Mouse (Mus musculus) forebrain, embryonic 12.5 days (tissue): ENCODE data around the gene Gm28047. TPM values are rescaled to one million over a fixed set of nuclear protein-coding genes. Genes with fewer than 3 reads are reported as not detected.
A peak's percentile ranks its signal among the peaks of the same experiment; 100 is the strongest.
"Not testable (repeated sequence)": the region's sequence is repeated elsewhere in the genome, so short reads cannot be mapped to it uniquely, and the experiment has no call there.

ENCODE experiments used
- ATAC-seq: fragments of 200-750 bp; cut with Nextera tagmentation; 2 replicates; pipeline ENCODE4 v1.8.0; 2017; ENCODE audit warnings: moderate TSS enrichment; ENCODE audit not compliant: low FRiP score
- H3K27ac ChIP-seq: fragments of 300-500 bp; sonication (generic); 2 replicates; pipeline ENCODE4 v1.5.1; 2016; ENCODE audit warnings: mild to moderate bottlenecking
- H3K27me3 ChIP-seq: fragments of 300-500 bp; sonication (generic); 2 replicates; pipeline ENCODE4 v1.6.1; 2016; ENCODE audit warnings: mild to moderate bottlenecking
- H3K36me3 ChIP-seq: fragments of 300-500 bp; sonication (generic); replicated peaks from 2 replicates; pipeline ENCODE4 v1.6.1; 2016; ENCODE audit warnings: mild to moderate bottlenecking
- H3K4me1 ChIP-seq: fragments of 300-500 bp; sonication (generic); 2 replicates; pipeline ENCODE4 v1.6.1; 2016
- H3K4me2 ChIP-seq: fragments of 300-500 bp; sonication (generic); 2 replicates; pipeline ENCODE4 v1.6.1; 2016; ENCODE audit warnings: mild to moderate bottlenecking, moderate library complexity
- H3K4me3 ChIP-seq: fragments of 300-500 bp; sonication (generic); replicated peaks from 2 replicates; pipeline ENCODE4 v1.5.1; 2016; ENCODE audit warnings: mild to moderate bottlenecking
- H3K9ac ChIP-seq: fragments of 300-500 bp; sonication (generic); 2 replicates; pipeline ENCODE4 v1.6.1; 2016; ENCODE audit warnings: mild to moderate bottlenecking
- H3K9me3 ChIP-seq: fragments of 300-500 bp; sonication (generic); 2 replicates; pipeline ENCODE4 v1.6.1; 2016
- WGBS: fragments of 180-500 bp; shearing (Covaris S2); methylation state at CpG from one replicate; pipeline ENCODE4 v1.1.7; 2016; 5-methylcytosine and 5-hydroxymethylcytosine counted together
- polyA plus RNA-seq: library from polyadenylated mRNA; unstranded; fragments of >200 nt; fragmentation: Nextera tagmentation; extraction: Ambion mirVana; gene quantifications from 2 replicates; pipeline ENCODE4 v1.2.1, GENCODE M21; 2016

Gm28047 gene
- polyA plus RNA-seq = 0.40 TPM in 1 of 2 replicates, not detected in the other

DNA sequence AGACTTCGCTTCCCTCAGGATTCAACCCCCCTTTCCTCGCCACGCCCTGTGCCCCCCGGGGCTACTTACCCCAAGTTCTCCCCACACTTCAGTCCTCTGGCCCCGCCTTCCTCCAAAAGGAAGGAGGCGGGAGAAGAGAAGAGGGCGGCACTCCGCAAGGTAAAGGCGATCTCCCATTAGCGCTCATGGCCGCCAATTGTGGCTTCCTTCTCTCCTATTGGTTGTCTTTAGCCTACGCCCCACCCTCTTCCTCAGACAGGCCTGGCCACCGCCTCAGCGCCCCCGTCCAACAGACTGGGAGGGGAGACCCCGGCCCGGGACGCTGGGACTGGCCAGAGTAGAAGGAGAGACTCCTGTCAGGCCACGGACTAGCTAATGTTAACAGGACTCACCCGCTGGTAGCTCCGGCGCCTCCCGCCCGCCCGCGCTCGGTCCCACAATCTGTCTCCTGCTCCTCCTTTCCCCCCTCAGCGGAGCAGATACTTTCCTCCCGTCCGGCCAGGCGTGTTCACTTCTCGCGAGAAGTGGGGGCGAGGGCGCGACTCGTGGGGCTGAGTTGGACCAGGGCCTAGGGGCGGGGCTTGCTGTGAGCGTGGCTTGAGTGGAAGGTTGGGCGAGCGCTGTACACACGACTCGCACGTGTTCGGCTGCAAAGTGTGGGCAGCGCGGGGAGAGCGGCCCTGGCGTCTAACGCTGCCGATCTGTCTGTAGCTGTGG is at the start of gene Gm28047, which contains the start of gene Atf7:
Gene Gm28047 (minus strand): TSS at position 98 of the 717 bp plus-strand sequence.
Gene Atf7 (minus strand): TSS at position 495 of the 717 bp plus-strand sequence.
- ATAC-seq = peak; percentile 100
- H3K9ac ChIP-seq = peak within 1 kb of the TSS; percentile 73
- H3K4me1 ChIP-seq = peaks cover 19% of the 10 kb centered on the region
- H3K9me3 ChIP-seq = no peaks in the 10 kb centered on the region
- under 1% methylated on average over 46 of the region's 51 CpGs for WGBS
- H3K27me3 ChIP-seq = 0 out of 2 replicates have a peak, but pooled peaks cover 3% of the 10 kb centered on the region
- H3K36me3 ChIP-seq = no peaks in the 10 kb centered on the region
- peak within 1 kb of the TSS; percentile 95 for H3K27ac ChIP-seq
- H3K4me3 ChIP-seq = peak within 1 kb of the TSS; percentile 64
- H3K4me2 ChIP-seq = peak within 1 kb of the TSS; percentile 85

DNA sequence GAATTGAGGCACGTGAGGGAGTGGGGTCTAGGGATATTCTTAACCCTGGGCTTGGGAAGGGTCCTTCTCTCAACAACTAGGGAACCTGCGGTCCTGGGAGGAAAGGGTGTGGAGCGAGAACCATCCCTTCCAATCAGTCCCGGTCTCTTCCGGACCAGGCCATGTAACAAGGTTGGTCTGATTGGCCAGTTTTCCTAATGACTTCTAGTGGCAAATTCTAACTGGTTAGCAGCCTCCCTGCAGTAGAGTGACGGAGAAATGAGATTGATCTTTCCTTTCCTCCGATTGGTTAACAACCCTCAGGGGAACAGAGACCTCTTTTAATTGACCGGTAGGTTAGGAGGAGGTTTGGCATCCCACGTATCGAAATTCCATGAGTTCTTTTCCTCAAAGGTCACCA is 48.7 kb upstream of the Gm28047 start:
- H3K9me3 ChIP-seq = no peaks in the 10 kb centered on the region
- H3K36me3 ChIP-seq = peaks cover 5% of the 10 kb centered on the region; the same call in 1 of the 2 replicates
- ATAC-seq = peak; percentile 63
- H3K9ac ChIP-seq = no peak overlapping the region
- WGBS = 2% methylated on average over 10 of the region's 10 CpGs
- H3K4me2 ChIP-seq = peak overlapping the region; percentile 78
- peaks cover 36% of the 10 kb centered on the region for H3K4me1 ChIP-seq
- H3K4me3 ChIP-seq = 0 out of 2 replicates have a peak overlapping the region, but pooled peaks have one; percentile 10
- H3K27ac ChIP-seq = peak overlapping the region; percentile 75
- H3K27me3 ChIP-seq = no peaks in the 10 kb centered on the region

DNA sequence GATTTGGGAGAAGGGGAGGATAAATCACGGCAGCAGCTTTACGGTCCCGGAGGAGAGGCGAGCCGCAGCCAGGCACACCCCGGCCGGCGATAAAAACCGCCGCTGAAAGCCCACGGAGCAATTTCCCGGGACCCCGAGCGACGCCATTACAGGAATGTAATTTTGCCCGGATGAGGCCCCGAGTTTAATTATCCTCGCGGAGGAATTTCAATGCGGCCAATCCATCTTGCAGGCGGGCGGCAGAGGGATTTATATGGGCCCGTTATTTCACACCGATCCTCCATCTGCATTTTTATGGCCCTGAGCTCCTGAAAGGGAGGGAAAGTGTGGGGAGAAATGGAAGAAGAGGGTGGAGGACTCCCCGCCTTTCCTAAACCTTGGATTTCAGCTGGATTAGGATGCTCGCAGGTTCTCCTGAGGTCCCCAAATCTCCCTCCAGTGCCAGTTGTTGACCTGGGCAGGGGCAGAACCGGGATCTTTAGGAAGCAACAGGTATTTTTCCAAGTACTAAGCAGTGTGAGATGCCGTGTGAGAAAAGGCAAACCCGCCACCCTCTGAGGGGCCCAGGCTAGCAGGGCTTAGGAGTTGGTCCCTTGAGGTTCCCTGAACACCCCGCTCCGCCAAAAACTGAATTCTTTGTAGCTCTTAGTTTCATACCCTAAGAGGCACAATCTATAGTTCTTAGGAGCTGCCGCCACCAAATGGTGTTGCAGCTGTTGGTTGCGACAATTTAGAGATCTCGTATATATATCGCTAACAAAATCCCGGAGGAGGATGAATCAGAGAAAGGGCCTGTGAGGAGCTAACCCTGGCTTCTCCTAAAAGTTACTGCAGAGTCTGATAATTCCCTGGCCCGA is 47.6 kb upstream of the Gm28047 start, which contains the start of gene Atp5g2:
Gene Atp5g2 (minus strand): TSS at position 138 of the 857 bp plus-strand sequence.
- ATAC-seq = no peak; the same call in 1 of the 2 replicates
- peak within 1 kb of the TSS; percentile 99 for H3K27ac ChIP-seq
- peak within 1 kb of the TSS; percentile 47 for H3K4me3 ChIP-seq
- H3K27me3 ChIP-seq = no peaks in the 10 kb centered on the region
- H3K36me3 ChIP-seq = peaks cover 13% of the 10 kb centered on the region
- peak within 1 kb of the TSS; percentile 74 for H3K9ac ChIP-seq
- 2% methylated on average over 37 of the region's 37 CpGs for WGBS
- H3K9me3 ChIP-seq = no peaks in the 10 kb centered on the region
- H3K4me1 ChIP-seq = peaks cover 36% of the 10 kb centered on the region
- H3K4me2 ChIP-seq = peak within 1 kb of the TSS; percentile 78

DNA sequence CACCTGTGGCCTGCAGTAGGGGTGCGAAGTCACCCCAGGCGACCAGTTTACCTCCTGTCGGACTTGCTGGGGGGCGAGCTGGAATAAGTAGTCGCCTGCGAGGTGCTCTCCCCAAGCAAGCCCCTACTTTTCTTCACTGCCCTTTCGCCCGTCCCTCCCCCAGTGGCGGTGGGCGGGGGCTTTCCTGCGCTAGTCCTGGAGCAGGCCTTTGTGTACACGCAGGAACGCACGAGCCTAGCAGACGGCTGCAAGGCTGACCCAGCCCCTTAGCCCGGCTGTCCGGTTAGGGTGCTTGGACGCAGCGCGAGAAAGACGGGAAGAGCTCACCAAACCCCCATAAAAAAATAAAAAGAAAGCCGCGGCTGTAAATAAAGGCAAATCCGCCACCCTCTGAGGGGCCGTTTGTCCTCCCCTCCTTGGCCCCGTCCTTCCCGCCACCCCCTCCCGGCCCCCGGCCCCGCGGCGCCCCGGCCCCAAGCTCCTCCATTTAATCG is 46.9 kb upstream of the Gm28047 start:
- Histone ChIP-seq H3K4me2 (peak overlapping the region; percentile 78), H3K27ac (peak overlapping the region; percentile 99), H3K9me3 (no peaks in the 10 kb centered on the region), H3K27me3 (no peaks in the 10 kb centered on the region), H3K4me1 (peaks cover 36% of the 10 kb centered on the region), H3K9ac (peak overlapping the region; percentile 74), H3K4me3 (peak overlapping the region; percentile 47), H3K36me3 (peaks cover 20% of the 10 kb centered on the region)
- WGBS = 1% methylated on average over 34 of the region's 34 CpGs
- peak; percentile 70 for ATAC-seq

DNA sequence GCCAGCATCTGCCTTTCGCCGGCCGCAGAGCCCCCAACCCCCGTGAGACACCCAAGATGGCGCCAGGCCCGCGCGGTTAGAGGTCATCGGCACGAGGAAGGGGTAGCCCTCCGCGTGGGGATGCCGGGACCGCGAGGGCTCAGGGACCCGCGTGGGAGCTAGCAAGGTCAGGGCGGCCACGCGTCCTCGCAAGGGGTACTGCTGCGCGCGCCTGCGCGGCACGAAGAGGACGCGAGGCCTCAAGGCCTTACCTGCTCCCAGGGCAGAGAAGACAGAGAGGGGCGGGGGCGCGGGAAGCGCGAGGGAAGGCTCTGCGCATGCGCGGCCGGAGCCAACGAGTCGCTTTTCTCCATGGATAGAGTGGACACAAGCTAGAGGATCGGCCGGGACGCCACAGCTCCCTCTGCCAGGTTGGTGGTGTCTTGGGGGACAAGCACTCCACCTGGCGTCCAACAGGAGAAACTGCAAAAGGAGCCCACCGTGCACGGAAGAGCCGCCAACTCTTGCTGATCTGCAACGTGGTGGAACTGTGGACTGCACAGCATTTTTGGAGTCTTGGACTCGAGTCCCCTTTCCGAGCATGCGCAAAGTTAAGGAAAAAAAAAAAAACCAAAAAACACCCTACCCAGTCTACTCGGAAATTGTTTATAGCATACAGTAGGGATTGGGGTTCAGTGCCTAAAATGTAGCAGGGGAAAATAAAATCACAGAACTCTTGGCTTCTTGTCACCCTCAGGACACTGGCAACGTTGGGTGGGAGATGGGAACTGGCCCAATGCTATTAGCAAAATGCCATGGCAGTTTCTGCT is 46.1 kb upstream of the Gm28047 start:
- H3K4me3 ChIP-seq = peak overlapping the region; percentile 75
- peaks cover 36% of the 10 kb centered on the region for H3K4me1 ChIP-seq
- ATAC-seq = peak; percentile 91
- H3K9ac ChIP-seq = peak overlapping the region; percentile 96
- peak overlapping the region; percentile 79 for H3K4me2 ChIP-seq
- H3K27ac ChIP-seq = peak overlapping the region; percentile 99
- no peaks in the 10 kb centered on the region for H3K9me3 ChIP-seq
- under 1% methylated on average over 53 of the region's 53 CpGs for WGBS
- no peaks in the 10 kb centered on the region for H3K27me3 ChIP-seq
- peaks cover 28% of the 10 kb centered on the region for H3K36me3 ChIP-seq

DNA sequence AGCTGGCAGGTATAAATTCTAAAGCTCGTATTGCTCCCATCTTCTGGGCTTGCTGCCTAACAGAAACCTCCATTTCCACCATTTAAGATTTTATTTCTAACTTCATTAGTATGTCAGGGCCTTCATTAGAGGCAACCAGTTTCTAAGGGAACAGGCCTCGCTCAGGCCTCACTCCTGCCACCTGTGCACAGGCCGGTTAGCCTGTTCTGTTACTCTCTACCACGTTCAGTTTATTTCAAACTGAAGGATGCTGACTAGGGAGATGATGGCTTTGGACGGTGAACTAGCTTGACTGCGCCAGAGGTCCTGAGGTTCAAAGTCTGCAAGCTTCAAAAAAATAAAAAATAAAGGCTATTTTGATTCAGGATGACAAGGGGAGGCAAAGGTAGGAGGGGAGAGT is 45.4 kb upstream of the Gm28047 start:
- peak overlapping the region; percentile 96 for H3K9ac ChIP-seq
- no peaks in the 10 kb centered on the region for H3K9me3 ChIP-seq
- H3K4me2 ChIP-seq = peak overlapping the region; percentile 79
- H3K4me1 ChIP-seq = peaks cover 36% of the 10 kb centered on the region
- ATAC-seq = no peak
- WGBS = 16% methylated on average over 6 of the region's 6 CpGs
- H3K36me3 ChIP-seq = peaks cover 30% of the 10 kb centered on the region
- H3K4me3 ChIP-seq = peak overlapping the region; percentile 75
- H3K27ac ChIP-seq = peak overlapping the region; percentile 99
- no peaks in the 10 kb centered on the region for H3K27me3 ChIP-seq

DNA sequence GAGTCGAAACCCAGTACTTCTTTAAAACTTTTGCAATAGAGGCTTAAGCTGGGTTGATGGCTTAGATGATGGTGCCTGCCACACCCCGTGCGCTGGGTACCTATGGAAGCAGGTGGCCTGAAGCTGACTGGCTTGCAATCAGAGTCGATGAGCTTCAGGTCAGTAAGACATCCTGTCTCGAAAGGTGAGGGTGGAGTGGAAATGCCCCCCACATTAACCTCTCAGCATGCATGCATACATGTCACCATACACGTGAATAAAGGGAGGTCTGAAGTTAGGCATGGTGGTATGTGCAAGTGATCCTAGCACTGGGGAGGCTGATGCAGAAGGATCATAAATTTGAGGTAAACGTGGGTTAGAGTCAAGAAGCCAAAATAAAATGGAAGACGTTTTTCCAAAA is 44.7 kb upstream of the Gm28047 start:
- Histone ChIP-seq H3K27ac (no peak overlapping the region), H3K36me3 (peaks cover 37% of the 10 kb centered on the region), H3K9ac (peak overlapping the region; percentile 17; the same call in 1 of the 2 replicates), H3K4me3 (0 out of 2 replicates have a peak overlapping the region, but pooled peaks have one; percentile 7), H3K4me2 (peak overlapping the region; percentile 79), H3K4me1 (peaks cover 36% of the 10 kb centered on the region), H3K9me3 (no peaks in the 10 kb centered on the region), H3K27me3 (no peaks in the 10 kb centered on the region)
- ATAC-seq = no peak
- WGBS = 92% methylated on average over 8 of the region's 8 CpGs

DNA sequence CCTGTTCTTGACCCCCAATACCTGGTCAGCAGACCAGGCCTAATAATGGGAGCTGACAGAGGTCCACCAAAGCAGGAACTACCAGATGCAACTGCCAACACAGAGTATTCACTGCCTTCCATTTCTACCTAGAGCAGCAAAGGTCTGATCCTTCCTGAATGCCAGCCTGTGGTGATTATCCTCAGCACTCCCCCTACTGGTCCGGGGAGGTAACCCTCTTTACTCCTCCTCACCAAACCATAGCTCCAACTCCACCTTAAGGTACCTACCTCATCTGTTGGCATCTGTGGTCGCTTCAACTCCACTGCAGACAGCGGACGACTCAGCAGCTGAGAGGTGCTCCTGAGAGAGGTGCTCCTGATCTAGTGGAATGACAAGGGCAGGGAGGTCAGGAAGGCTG is 40.6 kb upstream of the Gm28047 start:
- ATAC-seq = no peak
- no peak overlapping the region for H3K4me3 ChIP-seq
- no peaks in the 10 kb centered on the region for H3K9me3 ChIP-seq
- no peaks in the 10 kb centered on the region for H3K27me3 ChIP-seq
- H3K4me1 ChIP-seq = peaks cover 11% of the 10 kb centered on the region
- 59% methylated on average over 4 of the region's 4 CpGs for WGBS
- peaks cover 73% of the 10 kb centered on the region for H3K36me3 ChIP-seq
- H3K9ac ChIP-seq = no peak overlapping the region
- no peak overlapping the region for H3K27ac ChIP-seq
- H3K4me2 ChIP-seq = no peak overlapping the region

DNA sequence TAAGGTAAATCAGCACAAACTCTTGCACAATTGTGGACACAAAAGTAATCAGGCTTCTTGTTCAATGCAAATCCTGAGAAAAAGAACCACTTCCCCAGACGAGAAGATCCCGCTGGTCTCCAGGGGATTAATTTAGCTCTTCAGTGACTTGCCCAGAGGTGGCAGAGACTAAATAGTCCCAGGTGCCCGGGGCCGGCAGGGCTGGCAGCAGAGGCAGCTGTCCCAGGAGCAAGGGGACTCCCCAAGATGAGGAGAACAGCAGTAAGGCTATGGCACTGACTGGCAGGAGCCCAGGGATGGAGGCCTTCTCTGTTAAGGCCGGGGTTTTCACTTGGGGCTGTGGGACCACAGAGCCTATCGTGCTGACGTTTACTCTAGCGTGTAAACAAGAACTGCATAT is 39.0 kb upstream of the Gm28047 start:
- Histone ChIP-seq H3K9ac (no peak overlapping the region), H3K4me3 (no peak overlapping the region), H3K27ac (no peak overlapping the region), H3K36me3 (peaks cover 82% of the 10 kb centered on the region), H3K9me3 (no peaks in the 10 kb centered on the region), H3K4me1 (no peaks in the 10 kb centered on the region), H3K4me2 (no peak overlapping the region), H3K27me3 (no peaks in the 10 kb centered on the region)
- no peak for ATAC-seq
- WGBS = 92% methylated on average over 8 of the region's 8 CpGs

DNA sequence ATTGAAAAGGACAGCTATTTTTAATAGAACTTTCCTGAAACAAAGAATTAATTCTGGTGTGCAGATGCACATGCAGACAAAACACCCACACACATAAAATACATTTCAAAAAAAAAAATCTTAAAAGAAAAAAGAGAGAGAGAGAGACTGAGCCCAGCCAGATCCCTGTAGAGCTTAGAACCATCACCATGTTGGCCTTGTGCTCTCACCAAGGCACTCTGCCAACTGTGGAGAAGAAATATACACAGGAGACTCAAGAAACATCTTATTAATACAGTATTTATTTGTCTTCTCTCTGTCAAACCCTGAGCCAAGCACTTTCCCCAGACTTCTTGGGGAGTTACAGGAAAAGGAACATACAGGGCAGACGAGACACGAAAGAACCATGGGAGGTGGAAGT is 37.7 kb upstream of the Gm28047 start:
- H3K36me3 ChIP-seq = peaks cover 72% of the 10 kb centered on the region
- H3K4me1 ChIP-seq, H3K4me3 ChIP-seq, H3K27me3 ChIP-seq, H3K9ac ChIP-seq, H3K27ac ChIP-seq, H3K9me3 ChIP-seq, H3K4me2 ChIP-seq, ATAC-seq: not testable (repeated sequence)
- 83% methylated on average over 1 of the region's 2 CpGs for WGBS

DNA sequence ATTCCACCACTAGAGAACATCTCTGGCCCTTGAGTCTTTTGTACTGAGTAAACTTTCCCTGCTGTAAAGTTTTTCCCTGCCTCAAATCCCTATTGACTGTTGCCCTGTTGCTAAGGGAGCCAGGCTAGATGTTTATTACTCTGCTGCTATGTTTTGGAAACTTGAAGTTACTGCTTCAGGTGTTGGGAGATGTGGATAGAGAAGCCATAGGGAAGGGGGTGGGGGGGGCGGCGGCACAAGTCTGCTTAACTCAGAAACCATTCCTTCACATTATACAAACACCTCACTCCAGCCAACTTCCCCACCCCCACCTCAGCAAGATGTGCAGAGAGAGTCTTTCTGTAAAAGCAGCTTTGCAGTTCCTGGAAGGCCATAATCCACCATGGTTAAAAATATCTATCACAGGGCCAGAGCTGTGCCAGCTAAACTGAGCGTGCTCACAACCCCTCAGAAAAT is 33.1 kb upstream of the Gm28047 start:
- 90% methylated on average over 3 of the region's 3 CpGs for WGBS
- no peak for ATAC-seq
- no peak overlapping the region for H3K4me2 ChIP-seq
- H3K4me1 ChIP-seq = 0 out of 2 replicates have a peak, but pooled peaks cover 5% of the 10 kb centered on the region
- no peak overlapping the region for H3K4me3 ChIP-seq
- no peaks in the 10 kb centered on the region for H3K9me3 ChIP-seq
- no peaks in the 10 kb centered on the region for H3K27me3 ChIP-seq
- peaks cover 30% of the 10 kb centered on the region for H3K36me3 ChIP-seq
- no peak overlapping the region for H3K9ac ChIP-seq
- no peak overlapping the region for H3K27ac ChIP-seq
